Comparison of ENCODE assay signal across 8 mouse cellular contexts in genomic region chr10:60106146-60106530, GRCm38 (mm10). TPM values are rescaled to one million over a fixed set of nuclear protein-coding genes. Genes with fewer than 3 reads are reported as not detected.
A peak's percentile ranks its signal among the peaks of the same experiment; 100 is the strongest.
DNase-seq lines count a peak whose midpoint lies in the region.

Gene Spock2, plus strand, starts transcription at chr10:60106219.

- peak; percentile 34 to 37 for DNase-seq in B cell, adult 2 months
- peak; percentile 32 for DNase-seq in ZHBTc4 (ENCODE audit: low read depth, low spot score)
- peak; percentile 67 for DNase-seq in embryo, embryonic 11 days
- DNase-seq in heart, adult 8-10 months (ENCODE audit: low spot score), result peak; percentile 27
- DNase-seq in layer of hippocampus, adult 18-20 months (ENCODE audit: low spot score in 2 of 2), result peak; percentile 68 to 75
- DNase-seq in lung, adult 18-20 months, result peak; percentile 41 to 51
- DNase-seq in right cerebral cortex, adult 18-20 months, result peak; percentile 85
- DNase-seq in urinary bladder, postnatal 25 days (ENCODE audit: low spot score), result no peak

RNA-seq across cellular contexts. Expression of gene Spock2, which starts in this region (rescaled TPM):
- total RNA-seq in heart, adult 8-10 months (2022), result 10 to 100 TPM; 12.2 to 24.8 (median 14.4) TPM
- total RNA-seq in layer of hippocampus, adult 18-20 months (2021), result 100 to 1,000 TPM; 480 to 496 TPM

Comparison
In these comparisons a context has a peak if more than half of its experiments do, and no peak if none do; other contexts are left out.
1. RNA of gene Spock2 (total RNA-seq): 480 to 496 TPM in layer of hippocampus, adult 18-20 months; 12.2 to 24.8 TPM in heart, adult 8-10 months; every median in the first group is over 10 times any median in the second.